Mouse (Mus musculus): ENCODE results near the gene Npr2. TPM values are rescaled to one million over a fixed set of nuclear protein-coding genes. Genes with fewer than 3 reads are reported as not detected.
A peak's percentile ranks its signal among the peaks of the same experiment; 100 is the strongest.

The Npr2 gene
- total and polyA plus RNA-seq, 2 experiments from 2014 or later: 9.1 to 28.2 TPM

DNA sequence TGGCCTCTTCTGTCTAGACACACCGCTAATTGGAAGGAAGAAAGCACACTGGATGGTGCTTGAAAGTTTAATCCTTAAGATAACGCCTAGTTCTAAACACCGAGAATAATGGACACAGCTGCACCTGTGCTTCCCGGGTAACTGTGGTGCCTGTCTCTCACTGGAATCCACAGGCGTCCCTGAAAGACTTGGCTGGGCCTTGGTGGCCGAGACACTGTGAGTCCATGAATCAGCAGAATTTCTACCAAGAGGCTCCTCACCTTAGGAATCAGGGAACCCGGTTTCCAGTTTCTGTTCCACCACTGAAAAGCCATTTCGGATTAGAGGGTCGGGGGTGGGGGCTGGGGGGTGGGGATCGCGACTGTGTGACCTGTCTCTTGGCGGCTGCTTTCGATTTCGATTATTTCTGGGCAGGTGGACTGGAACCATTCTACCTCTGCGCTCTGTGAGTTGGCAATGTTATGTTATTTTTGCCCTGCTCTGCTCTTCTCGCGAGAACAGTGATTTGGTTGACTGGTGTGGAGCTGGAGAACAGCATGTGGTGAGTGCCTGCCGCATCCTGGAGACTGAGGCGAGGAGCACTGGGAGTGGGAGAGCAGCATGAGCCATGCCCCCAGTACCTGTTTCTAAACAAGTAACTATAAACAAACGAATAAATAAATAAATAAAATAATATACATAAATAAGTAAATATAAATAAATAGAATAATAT, 2.5 kb upstream of the Npr2 start:
- H3K36me3 ChIP-seq (ENCODE audit: insufficient read depth): no peaks in the 10 kb centered on the region
- H3K4me1 ChIP-seq (ENCODE audit: insufficient read depth): peaks cover 23% of the 10 kb centered on the region
- H3K9ac ChIP-seq: no peak overlapping the region
- H3K4me3 ChIP-seq (ENCODE audit: low read depth, low read length): no peak overlapping the region
- H3K4me2 ChIP-seq (ENCODE audit: low read depth): peak overlapping the region; percentile 24; the same call in 1 of the 2 replicates
- peak; percentile 63 for DNase-seq
- WGBS: 36% methylated on average over 20 of the region's 20 CpGs
- no peak for TF ChIP-seq CTCF (IDR thresholded peaks at IDR 0.05; ENCODE audit: low read depth)
- no peaks in the 10 kb centered on the region for H3K9me3 ChIP-seq (ENCODE audit: low read length)
- H3K27me3 ChIP-seq (ENCODE audit: insufficient read depth, low read length): no peaks in the 10 kb centered on the region
- peak; percentile 56 for ATAC-seq
- no peak overlapping the region for H3K27ac ChIP-seq (ENCODE audit: low read depth, low read length)

GRCm38 (mm10) chr4:43630030-43630581, 1.6 kb upstream of the Npr2 start:
- WGBS: 2% methylated on average over 5 of the region's 5 CpGs

GRCm38 (mm10) chr4:43630671-43631045, 1.1 kb upstream of the Npr2 start:
- Histone ChIP-seq H3K4me2 (ENCODE audit: low read depth) (peak overlapping the region; percentile 89), H3K9me3 (ENCODE audit: low read length) (no peaks in the 10 kb centered on the region), H3K36me3 (ENCODE audit: insufficient read depth) (no peaks in the 10 kb centered on the region), H3K9ac (peak overlapping the region; percentile 90), H3K27ac (ENCODE audit: low read depth, low read length) (peak overlapping the region; percentile 72), H3K4me3 (ENCODE audit: low read depth, low read length) (peak overlapping the region; percentile 65), H3K27me3 (ENCODE audit: insufficient read depth, low read length) (no peaks in the 10 kb centered on the region), H3K4me1 (ENCODE audit: insufficient read depth) (peaks cover 23% of the 10 kb centered on the region)
- 20% methylated on average over 5 of the region's 5 CpGs for WGBS
- DNase-seq (peak; percentile 65), ATAC-seq (no peak)
- TF ChIP-seq CTCF (IDR thresholded peaks at IDR 0.05; ENCODE audit: low read depth): no peak

More at GRCm38 (mm10) chr4:43630030-43630581, 1.6 kb upstream of the Npr2 start:
- Histone ChIP-seq H3K9ac (no peak overlapping the region; the same call in 1 of the 2 replicates), H3K4me1 (ENCODE audit: insufficient read depth) (peaks cover 23% of the 10 kb centered on the region), H3K4me2 (ENCODE audit: low read depth) (peak overlapping the region; percentile 28; the same call in 1 of the 2 replicates), H3K9me3 (ENCODE audit: low read length) (no peaks in the 10 kb centered on the region), H3K27me3 (ENCODE audit: insufficient read depth, low read length) (no peaks in the 10 kb centered on the region), H3K27ac (ENCODE audit: low read depth, low read length) (peak overlapping the region; percentile 72), H3K4me3 (ENCODE audit: low read depth, low read length) (no peak overlapping the region), H3K36me3 (ENCODE audit: insufficient read depth) (no peaks in the 10 kb centered on the region)
- DNase-seq (peak; percentile 94), ATAC-seq (peak; percentile 81)
- TF ChIP-seq CTCF (IDR thresholded peaks at IDR 0.05; ENCODE audit: low read depth): peak; percentile 91

- WGBS: 50% methylated on average over 42 of the region's 42 CpGs
- DNase-seq (no peak), ATAC-seq (peak; percentile 19)
- Histone ChIP-seq H3K27ac (ENCODE audit: low read depth, low read length) (peak overlapping the region; percentile 72), H3K4me2 (ENCODE audit: low read depth) (peak overlapping the region; percentile 89), H3K9me3 (ENCODE audit: low read length) (no peaks in the 10 kb centered on the region), H3K36me3 (ENCODE audit: insufficient read depth) (no peaks in the 10 kb centered on the region), H3K27me3 (ENCODE audit: insufficient read depth, low read length) (no peaks in the 10 kb centered on the region), H3K4me3 (ENCODE audit: low read depth, low read length) (peak overlapping the region; percentile 65), H3K4me1 (ENCODE audit: insufficient read depth) (peaks cover 23% of the 10 kb centered on the region), H3K9ac (peak overlapping the region; percentile 90)
- no peak for TF ChIP-seq CTCF (IDR thresholded peaks at IDR 0.05; ENCODE audit: low read depth)
Observed at GRCm38 (mm10) chr4:43631956-43632920, 503 bp downstream of the Npr2 start.

GRCm38 (mm10) chr4:43633296-43633695, 1.6 kb downstream of the Npr2 start:
- no peaks in the 10 kb centered on the region for H3K9me3 ChIP-seq (ENCODE audit: low read length)
- H3K4me1 ChIP-seq (ENCODE audit: insufficient read depth): peaks cover 23% of the 10 kb centered on the region
- 87% methylated on average over 8 of the region's 8 CpGs for WGBS
- no peak overlapping the region for H3K4me3 ChIP-seq (ENCODE audit: low read depth, low read length)
- TF ChIP-seq CTCF (IDR thresholded peaks at IDR 0.05; ENCODE audit: low read depth): no peak
- no peak overlapping the region for H3K27ac ChIP-seq (ENCODE audit: low read depth, low read length)
- no peaks in the 10 kb centered on the region for H3K36me3 ChIP-seq (ENCODE audit: insufficient read depth)
- ATAC-seq (no peak), DNase-seq (no peak)
- H3K9ac ChIP-seq: no peak overlapping the region
- H3K4me2 ChIP-seq (ENCODE audit: low read depth): peak overlapping the region; percentile 89; the same call in 1 of the 2 replicates
- H3K27me3 ChIP-seq (ENCODE audit: insufficient read depth, low read length): no peaks in the 10 kb centered on the region

GRCm38 (mm10) chr4:43633736-43634135, 2.0 kb downstream of the Npr2 start:
- ATAC-seq: no peak
- H3K4me3 ChIP-seq (ENCODE audit: low read depth, low read length): no peak overlapping the region
- WGBS: 93% methylated on average over 2 of the region's 2 CpGs
- no peak overlapping the region for H3K4me2 ChIP-seq (ENCODE audit: low read depth)
- no peak for DNase-seq
- H3K4me1 ChIP-seq (ENCODE audit: insufficient read depth): peaks cover 23% of the 10 kb centered on the region
- no peaks in the 10 kb centered on the region for H3K36me3 ChIP-seq (ENCODE audit: insufficient read depth)
- H3K27me3 ChIP-seq (ENCODE audit: insufficient read depth, low read length): no peaks in the 10 kb centered on the region
- no peak for TF ChIP-seq CTCF (IDR thresholded peaks at IDR 0.05; ENCODE audit: low read depth)
- no peak overlapping the region for H3K27ac ChIP-seq (ENCODE audit: low read depth, low read length)
- H3K9me3 ChIP-seq (ENCODE audit: low read length): no peaks in the 10 kb centered on the region
- H3K9ac ChIP-seq: no peak overlapping the region

Measured in forebrain, postnatal 0 days (tissue).